Comparison of ENCODE assay signal across 18 mouse cellular contexts in genomic region chr11:96795491-96795890, GRCm38 (mm10).
"Had no signal": no experiment of that assay in that cellular context is flagged by ENCODE, and none has a peak within 500 bp of the region (broad histone marks: within the 10 kb centered on the region; RNA-seq: fewer than 3 reads in every experiment).

No protein-coding gene starts in this region.

- H3K27ac ChIP-seq: kidney, embryonic 15.5 days; limb, embryonic 12.5 days; limb, embryonic 15.5 days; liver, embryonic 12.5 days; liver, embryonic 15.5 days; lung, embryonic 15.5 days; midbrain, embryonic 10.5 days; stomach, postnatal 0 days had no signal

- H3K27me3 ChIP-seq: kidney, embryonic 15.5 days; limb, embryonic 12.5 days; limb, embryonic 15.5 days; liver, embryonic 12.5 days; liver, embryonic 15.5 days; lung, embryonic 15.5 days; megakaryocyte, embryonic 14.5 days had no signal

- H3K9ac ChIP-seq: kidney, embryonic 15.5 days; limb, embryonic 12.5 days; limb, embryonic 15.5 days; liver, embryonic 12.5 days; liver, embryonic 15.5 days; lung, embryonic 15.5 days had no signal

- H3K9me3 ChIP-seq: kidney, embryonic 15.5 days; limb, embryonic 12.5 days; limb, embryonic 15.5 days; liver, embryonic 12.5 days; liver, embryonic 15.5 days; lung, embryonic 15.5 days; megakaryocyte, embryonic 14.5 days; midbrain, embryonic 10.5 days had no signal

- H3K4me3 ChIP-seq: kidney, embryonic 15.5 days; limb, embryonic 12.5 days; limb, embryonic 15.5 days; liver, embryonic 12.5 days; liver, embryonic 15.5 days; lung, embryonic 15.5 days; megakaryocyte, embryonic 14.5 days; midbrain, embryonic 10.5 days had no signal

- H3K4me2 ChIP-seq: kidney, embryonic 15.5 days; limb, embryonic 12.5 days; limb, embryonic 15.5 days; liver, embryonic 12.5 days; liver, embryonic 15.5 days; lung, embryonic 15.5 days had no signal

- ATAC-seq: liver, embryonic 12.5 days had no signal

- DNase-seq: kidney, adult 8-10 months; kidney, postnatal 10 days; kidney, postnatal 4 days; left cerebral cortex, postnatal 4 days; lung, adult 18-20 months; lung, postnatal 10 days; lung, postnatal 36 days; midbrain, embryonic 14.5 days; thymus, postnatal 25 days had no signal
